Mouse (Mus musculus) kidney, embryonic 15.5 days (tissue): ENCODE measurements around the gene Pbx3. TPM values are rescaled to one million over a fixed set of nuclear protein-coding genes. Genes with fewer than 3 reads are reported as not detected.

Experiments used
- ATAC-seq: fragments of 200-750 bp; cut with Nextera tagmentation; replicated peaks from 2 replicates; pipeline ENCODE4 v1.8.0; 2017; ENCODE audit warnings: moderate TSS enrichment; ENCODE audit not compliant: low FRiP score
- H3K27ac ChIP-seq: fragments of 300-500 bp; sonication (generic); 2 replicates; pipeline ENCODE4 v1.5.1; 2015; ENCODE audit warnings: mild to moderate bottlenecking, inconsistent platforms
- H3K27me3 ChIP-seq: fragments of 300-500 bp; sonication (generic); 2 replicates; pipeline ENCODE4 v1.6.1; 2015; ENCODE audit warnings: inconsistent platforms
- H3K36me3 ChIP-seq: fragments of 300-500 bp; sonication (generic); 2 replicates; pipeline ENCODE4 v1.6.1; 2015; ENCODE audit warnings: inconsistent platforms
- H3K4me1 ChIP-seq: fragments of 300-500 bp; sonication (generic); 2 replicates; pipeline ENCODE4 v1.6.1; 2015; ENCODE audit warnings: inconsistent platforms
- H3K4me2 ChIP-seq: fragments of 300-500 bp; sonication (generic); 2 replicates; pipeline ENCODE4 v1.6.1; 2015; ENCODE audit warnings: moderate library complexity, mild to moderate bottlenecking, inconsistent platforms
- H3K4me3 ChIP-seq: fragments of 300-500 bp; sonication (generic); replicated peaks from 2 replicates; pipeline ENCODE4 v1.5.1; 2015; ENCODE audit warnings: mild to moderate bottlenecking, inconsistent platforms
- H3K9ac ChIP-seq: fragments of 300-500 bp; sonication (generic); 2 replicates; pipeline ENCODE4 v1.6.1; 2015; ENCODE audit warnings: mild to moderate bottlenecking, inconsistent platforms
- H3K9me3 ChIP-seq: fragments of 300-500 bp; sonication (generic); replicated peaks from 2 replicates; pipeline ENCODE4 v1.6.1; 2016; ENCODE audit warnings: inconsistent platforms
- WGBS: fragments of 180-500 bp; shearing (Covaris S2); methylation state at CpG from one replicate; pipeline ENCODE4 v1.1.7; 2015; ENCODE audit warnings: mixed read lengths; 5-methylcytosine and 5-hydroxymethylcytosine counted together
- polyA plus RNA-seq: library from polyadenylated mRNA; unstranded; fragments of >200 nt; fragmentation: Nextera tagmentation; extraction: Ambion mirVana; gene quantifications from 2 replicates; pipeline ENCODE4 v1.2.1, GENCODE M21; 2015

Gene Pbx3
- polyA plus RNA-seq, 1 experiment from 2014 or later: 26.6 TPM

- Histone ChIP-seq H3K36me3 (no peaks in the 10 kb centered on the region), H3K9ac (no peak overlapping the region), H3K4me3 (no peak overlapping the region), H3K4me2 (no peak overlapping the region), H3K27me3 (peaks cover 3% of the 10 kb centered on the region; the same call in 1 of the 2 replicates), H3K4me1 (peaks cover 23% of the 10 kb centered on the region), H3K27ac (no peak overlapping the region), H3K9me3 (no peaks in the 10 kb centered on the region)
- no peak for ATAC-seq
- 13% methylated on average over 12 of the region's 12 CpGs for WGBS
Observed at GRCm38 (mm10) chr2:34123896-34124295, 249.0 kb downstream of the Pbx3 start.

Other genes with a start within 250 kb of the Pbx3 start
- gene Mapkap1, start 33.6 kb upstream of the Pbx3 start, polyA plus RNA-seq: 86.4 and 95.8 TPM in 2 replicates